Mouse (Mus musculus) G1E (cell line): ENCODE data around the gene Zfp180.

ENCODE experiments used
- CTCF ChIP-seq: IDR thresholded peaks from 2 replicates; pipeline ENCODE4 v1.5.1; 2012; ENCODE audit warnings: low read depth, low read length, inconsistent platforms, mixed read lengths
- GATA1 ChIP-seq: IDR thresholded peaks from 2 replicates; pipeline ENCODE4 v1.6.1; 2012; ENCODE audit warnings: borderline replicate concordance, low read length, inconsistent platforms, mixed read lengths
- GATA2 ChIP-seq: IDR thresholded peaks from 2 replicates; pipeline ENCODE4 v1.6.1; 2012; ENCODE audit warnings: low read depth, low read length, inconsistent platforms, borderline replicate concordance
- POLR2AphosphoS5 ChIP-seq: IDR thresholded peaks from 2 replicates; pipeline ENCODE4 v1.6.1; 2012; ENCODE audit warnings: low read depth, low read length, inconsistent platforms; ENCODE audit not compliant: insufficient replicate concordance

DNA sequence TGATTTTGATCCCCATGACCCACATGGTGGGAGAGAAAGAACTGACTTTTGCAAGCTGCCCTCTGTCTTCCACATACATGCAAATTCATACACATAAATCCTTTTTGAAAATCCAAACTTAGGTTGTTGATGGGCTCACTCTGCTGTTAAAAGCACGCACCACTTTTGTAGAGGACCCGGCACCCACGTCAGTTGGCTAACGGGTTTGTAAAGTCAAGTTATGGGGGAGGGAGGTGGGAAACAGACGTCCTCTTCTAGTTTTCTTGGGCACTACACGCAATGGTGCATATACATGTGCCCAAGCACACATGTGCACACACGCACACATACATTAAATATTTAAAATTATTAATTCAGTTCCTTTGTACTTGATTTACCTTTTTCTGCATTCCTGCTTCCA, 29.1 kb downstream of the Zfp180 start:
- TF ChIP-seq CTCF = no peak
- no peak for TF ChIP-seq GATA2
- TF ChIP-seq GATA1 = no peak
- TF ChIP-seq POLR2AphosphoS5 = no peak
